Mouse (Mus musculus): ENCODE data around the gene Gm13279.
"Not testable (repeated sequence)": the region's sequence is repeated elsewhere in the genome, so short reads cannot be mapped to it uniquely, and the experiment has no call there.

- not testable (repeated sequence) for TF ChIP-seq CTCF (IDR thresholded peaks at IDR 0.05; ENCODE audit: borderline replicate concordance, control insufficient read depth, extremely low read depth, insufficient read depth, low read length, poor library complexity)
- TF ChIP-seq POLR2A (IDR thresholded peaks at IDR 0.05; ENCODE audit: control insufficient read depth, extremely low read depth, insufficient read depth, low read length, poor library complexity), result peak; percentile 14; the same call in 1 of the 2 replicates
Measured at GRCm38 (mm10) chr4:88756581-88757513, 40.4 kb upstream of the Gm13279 start.

Measured in thymus, adult 2 months (tissue).